Mouse (Mus musculus) regulatory T cell (primary cell): Measurements from ENCODE around the gene Gm9789.
"Not testable (repeated sequence)": the region's sequence is repeated elsewhere in the genome, so short reads cannot be mapped to it uniquely, and the experiment has no call there.

Experiments
- in situ Hi-C: fragments of 300-600 bp; cut with MboI, MseI; formaldehyde crosslinking; loops from one replicate; pipeline ENCODE4 v1.15.1; 2025; ENCODE audit warnings: high pct_unique_total_duplicates

Gene Gm9789

GRCm38 (mm10) chr16:89157652-89158051 lies at the start of gene Gm9789:
Gene Gm9789 (plus strand): TSS chr16:89157952.
- in situ Hi-C loops: no loop called here

- in situ Hi-C loops: no loop called here
Observed at GRCm38 (mm10) chr16:89140551-89140950, 17.2 kb upstream of the Gm9789 start, which contains the start of gene Gm6358. Gene Gm6358 (plus strand): TSS chr16:89140851.

- in situ Hi-C loops: no loop called here
Observed at GRCm38 (mm10) chr16:89150786-89151185, 7.0 kb upstream of the Gm9789 start, which contains the start of gene Gm10061. Gene Gm10061 (plus strand): TSS chr16:89151086.

- in situ Hi-C loops: not testable (repeated sequence)
Observed at GRCm38 (mm10) chr16:89169190-89169589, 11.4 kb downstream of the Gm9789 start, which contains the start of gene Gm7735. Gene Gm7735 (plus strand): TSS chr16:89169490.

- in situ Hi-C loops: no loop called here
Observed at GRCm38 (mm10) chr16:89174435-89174834, 16.7 kb downstream of the Gm9789 start, which contains the start of gene 1110057P08Rik. Gene 1110057P08Rik (plus strand): TSS chr16:89174735.

GRCm38 (mm10) chr16:89188621-89189020 lies 30.9 kb downstream of the Gm9789 start:
- in situ Hi-C loops: no loop called here

- in situ Hi-C loops: no loop called here
Observed at GRCm38 (mm10) chr16:89205561-89205960, 47.8 kb downstream of the Gm9789 start, which contains the start of gene Krtap20-2. Gene Krtap20-2 (plus strand): TSS chr16:89205861.
